Mouse (Mus musculus) retina, postnatal 7 days (tissue): ENCODE measurements at regions not wholly inside any gene's neighbourhood (a gene's known extent, or its start where the extent isn't known, plus 50 kb on each side); places are given as distances from the start of the nearest gene placed in this dataset.
A peak's percentile ranks its signal among the peaks of the same experiment; 100 is the strongest.

Experiments
- DNase-seq: peaks from one replicate; pipeline ENCODE4 v3.0.0-alpha.2; 2012; ENCODE audit warnings: low read depth, low spot score

- no peak for DNase-seq
These were observed 656.3 kb downstream of the Slc22a22 start for GRCm38 (mm10) chr15:56820977-56821579.

GRCm38 (mm10) chr15:56820256-56820976 lies 657.0 kb downstream of the Slc22a22 start:
- DNase-seq, result no peak

GRCm38 (mm10) chr15:56818158-56818690 lies 659.2 kb downstream of the Slc22a22 start:
- DNase-seq, result no peak

- peak; percentile 56 for DNase-seq
These were observed 659.9 kb downstream of the Slc22a22 start for GRCm38 (mm10) chr15:56817204-56818157.

GRCm38 (mm10) chr15:56813876-56814275 lies 663.5 kb downstream of the Slc22a22 start:
- no peak for DNase-seq

- DNase-seq, result no peak
These were observed 667.3 kb downstream of the Slc22a22 start for GRCm38 (mm10) chr15:56810151-56810550.

- DNase-seq, result no peak
These were observed 669.8 kb downstream of the Slc22a22 start for GRCm38 (mm10) chr15:56807611-56808010.

- DNase-seq, result no peak
These were observed 675.5 kb downstream of the Slc22a22 start for GRCm38 (mm10) chr15:56801933-56802332.

- no peak for DNase-seq
These were observed 702.0 kb downstream of the Slc22a22 start for GRCm38 (mm10) chr15:56775431-56775830.

- DNase-seq, result no peak
These were observed 702.6 kb downstream of the Slc22a22 start for GRCm38 (mm10) chr15:56774648-56775393.

GRCm38 (mm10) chr15:56766356-56766755 lies 711.1 kb downstream of the Slc22a22 start:
- DNase-seq, result no peak

GRCm38 (mm10) chr15:56764957-56765482 lies 712.4 kb downstream of the Slc22a22 start:
- no peak for DNase-seq

- no peak for DNase-seq
These were observed 713.4 kb downstream of the Slc22a22 start for GRCm38 (mm10) chr15:56764019-56764418.

GRCm38 (mm10) chr15:56746698-56747097 lies 730.7 kb downstream of the Slc22a22 start:
- no peak for DNase-seq

GRCm38 (mm10) chr15:56744915-56745314 lies 732.5 kb downstream of the Slc22a22 start:
- no peak for DNase-seq
